Mouse (Mus musculus): ENCODE measurements around the gene Pcf11.

Pcf11 gene

DNA sequence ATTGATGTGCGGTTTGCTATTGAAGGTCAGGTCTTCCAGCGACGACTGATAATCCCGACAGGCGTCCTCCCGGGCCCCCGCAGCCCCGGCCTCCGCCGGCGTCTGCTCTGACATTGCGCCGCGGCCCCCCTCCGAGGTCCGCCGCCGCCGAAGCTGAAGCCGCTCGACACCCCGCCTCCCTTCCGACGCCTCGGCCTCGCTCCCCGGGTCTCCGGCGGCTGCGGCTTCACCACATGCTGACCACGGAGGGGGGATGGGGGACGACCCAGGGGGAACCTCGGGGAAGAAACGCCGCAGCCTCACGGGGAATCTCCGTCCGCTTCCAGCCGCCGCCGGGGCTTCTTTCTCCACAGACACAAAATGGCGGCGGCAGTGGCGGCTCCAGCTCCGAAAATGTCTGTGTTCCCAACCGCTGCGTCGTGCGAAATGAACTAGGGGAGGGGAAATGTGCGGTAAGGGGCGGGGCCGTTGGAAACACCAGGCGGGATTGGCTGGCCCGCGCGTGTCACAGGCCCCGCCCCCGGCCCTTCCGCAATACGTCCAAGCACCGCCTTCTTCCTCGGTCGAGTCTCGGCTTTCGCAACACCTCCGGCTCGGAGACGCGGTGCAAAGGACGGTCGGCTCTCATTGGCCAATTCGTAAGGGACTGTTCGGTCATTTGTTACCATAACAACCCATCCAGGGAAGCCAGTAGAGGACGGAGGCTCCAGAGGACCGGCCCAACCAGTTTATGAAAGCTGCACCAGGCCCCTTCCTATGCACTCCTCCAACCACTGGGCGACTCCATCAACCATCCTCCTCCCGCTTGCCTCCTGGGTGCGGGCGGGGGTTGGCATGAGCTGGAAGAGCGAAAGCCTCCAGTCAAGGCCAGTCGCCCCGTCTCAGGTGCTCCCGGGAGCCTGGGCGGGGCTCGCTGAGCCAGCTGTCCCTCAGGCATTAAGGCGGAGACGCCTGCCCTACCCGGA, at the start of gene Pcf11:
Gene Pcf11, minus strand, starts transcription at position 428 of the 965 bp plus-strand sequence.
- DNase-seq, result peak; percentile 99

DNA sequence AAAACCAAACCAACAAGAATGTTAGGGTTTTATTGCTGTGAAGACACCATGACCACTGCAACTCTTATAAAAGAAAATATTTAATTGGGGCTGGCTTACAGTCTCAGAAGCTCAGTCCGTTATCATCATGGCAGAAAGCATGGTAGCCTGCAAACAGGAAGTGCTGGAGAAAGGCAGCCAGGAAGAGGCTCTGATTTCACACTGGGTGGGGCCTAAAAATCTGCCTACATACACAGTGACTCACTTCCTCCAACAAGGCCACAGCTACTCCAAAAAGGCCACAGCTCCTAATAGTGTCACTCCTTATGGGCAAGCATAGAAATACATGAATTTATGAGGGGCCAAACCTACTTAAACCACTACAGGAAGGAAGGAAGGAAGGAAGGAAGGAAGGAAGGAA, 45.3 kb upstream of the Pcf11 start:
- no peak for DNase-seq

DNA sequence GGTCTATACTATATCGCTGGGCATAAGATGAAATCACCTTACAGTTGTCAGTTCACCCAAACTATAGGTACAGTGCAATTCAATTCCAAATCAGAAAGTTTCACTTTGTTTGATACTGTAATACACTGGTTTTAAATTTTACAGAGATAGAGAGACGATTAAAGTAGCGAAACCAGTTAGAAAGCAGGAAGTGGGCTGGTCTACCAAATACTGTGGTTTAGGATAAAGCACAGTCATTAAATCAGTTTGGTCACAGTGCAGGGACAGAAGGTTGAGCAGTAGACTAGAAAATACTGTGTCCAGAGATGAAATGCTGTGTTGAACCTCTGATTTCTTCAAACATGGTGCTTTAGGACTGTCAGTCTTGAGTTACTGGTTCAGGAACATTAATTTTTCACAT, 41.9 kb upstream of the Pcf11 start:
- no peak for DNase-seq

DNA sequence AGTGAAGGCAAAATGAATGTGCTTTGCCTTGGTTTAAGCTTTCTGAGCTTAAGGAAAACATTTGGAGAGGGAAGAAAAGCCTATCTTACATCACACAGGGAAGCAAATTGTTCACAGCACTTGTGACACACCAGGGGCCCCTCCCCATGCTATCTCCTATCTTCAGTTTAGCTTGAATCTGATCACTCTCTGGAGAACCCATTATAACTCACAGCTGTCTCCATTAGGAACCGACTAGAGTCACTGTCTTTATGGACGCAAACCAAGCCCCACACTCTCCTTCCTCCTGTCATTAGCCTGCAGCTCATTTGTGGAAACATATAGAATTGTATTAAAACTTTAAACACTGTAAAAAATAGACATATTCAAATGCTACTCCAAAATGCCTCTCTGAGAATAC, 39.8 kb upstream of the Pcf11 start:
- no peak for DNase-seq

DNA sequence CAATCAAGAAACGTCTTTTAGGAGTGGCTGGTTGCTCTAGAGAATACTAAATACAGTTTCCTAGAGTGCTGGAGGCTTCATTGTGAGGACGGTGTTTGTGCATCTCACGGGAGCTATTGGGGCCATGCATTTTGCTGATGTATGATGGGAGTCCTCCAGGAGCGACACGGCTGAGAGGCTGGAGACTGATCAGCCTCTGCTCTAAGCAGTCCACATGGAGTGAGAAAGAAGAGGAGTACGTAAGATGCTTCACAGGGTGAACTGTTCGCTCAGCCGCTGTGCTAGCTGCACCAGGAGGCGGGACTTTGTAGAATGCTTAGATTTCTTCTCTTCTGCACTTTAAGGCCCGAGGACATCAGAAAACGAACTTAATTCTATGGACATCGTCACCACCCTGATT, 37.0 kb upstream of the Pcf11 start:
- no peak for DNase-seq

DNA sequence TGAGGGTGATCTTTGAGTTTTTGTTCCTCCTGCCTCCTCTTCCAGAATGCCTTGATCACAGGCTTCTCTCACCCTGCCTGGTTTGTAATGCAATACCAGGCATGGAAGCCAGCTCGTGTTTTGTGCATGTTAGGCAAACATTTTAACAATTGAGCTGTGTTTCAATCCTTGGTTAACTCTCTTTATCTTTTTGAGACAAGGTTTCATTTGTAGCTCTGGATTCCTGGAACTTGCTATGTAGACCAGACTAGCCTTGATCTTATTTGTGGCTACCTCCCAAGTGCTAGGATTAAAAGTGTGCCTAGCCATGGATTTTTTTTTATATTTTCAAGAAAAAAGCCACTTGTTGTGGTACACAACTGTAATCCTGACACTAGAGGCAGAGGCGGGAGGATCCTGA, 35.8 kb upstream of the Pcf11 start:
- no peak for DNase-seq

DNA sequence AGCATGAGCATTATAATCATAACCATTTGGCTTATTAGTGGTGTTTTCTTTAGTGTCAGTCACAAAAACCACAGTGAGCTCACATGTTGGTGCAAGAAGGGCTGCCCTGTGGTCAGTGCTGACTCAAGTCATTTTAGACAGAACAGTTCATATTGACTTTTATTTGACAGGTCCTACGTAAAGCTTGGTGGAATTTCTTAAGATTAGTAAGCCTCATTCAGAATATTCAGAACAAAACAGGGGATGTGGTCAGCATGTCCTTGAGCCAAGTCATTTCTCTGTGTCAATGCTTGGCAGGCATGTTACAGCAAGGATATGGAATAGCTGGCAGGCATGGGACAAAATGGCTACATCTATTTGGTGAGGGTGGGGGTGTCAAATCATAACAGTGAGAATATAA, 33.9 kb upstream of the Pcf11 start:
- no peak for DNase-seq

DNA sequence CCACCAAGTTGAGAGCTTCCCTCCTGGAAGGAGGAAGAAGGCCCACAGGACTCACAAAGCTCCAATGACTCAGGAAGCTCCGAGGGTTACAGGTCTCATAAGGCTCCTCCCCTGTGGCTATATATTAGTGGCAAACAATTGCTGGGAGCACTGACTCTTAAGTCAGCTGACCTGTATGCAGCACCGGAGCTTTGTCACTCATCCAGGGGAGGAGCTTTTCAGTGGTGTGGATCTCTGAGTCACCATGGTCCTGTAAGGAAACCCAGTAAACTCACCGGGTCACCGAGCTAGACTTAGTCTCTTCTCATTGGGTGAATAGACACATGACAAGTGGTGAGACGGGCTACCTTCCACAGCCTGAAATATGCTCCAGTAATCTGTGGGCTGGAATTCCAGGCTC, 29.0 kb upstream of the Pcf11 start:
- DNase-seq, result no peak

DNA sequence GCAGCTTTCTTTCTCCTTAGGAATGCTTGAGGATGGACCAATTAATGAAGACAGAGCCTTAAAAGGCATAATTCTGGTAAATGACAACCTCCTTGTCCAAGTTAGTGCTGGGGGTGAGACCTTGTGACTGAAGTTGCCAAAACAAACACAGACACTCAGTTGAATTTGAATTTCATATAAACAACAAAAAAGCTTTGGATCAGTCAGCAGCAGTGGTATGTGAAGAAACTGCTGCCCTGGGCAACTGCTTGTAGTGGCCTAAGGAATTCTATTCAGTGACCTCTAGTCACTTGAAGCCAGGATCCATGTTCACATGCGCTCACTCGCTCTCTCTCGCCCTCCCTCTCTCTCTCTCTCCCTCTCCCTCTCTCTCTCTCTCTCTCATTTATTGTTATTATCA, 26.7 kb upstream of the Pcf11 start:
- no peak for DNase-seq

DNA sequence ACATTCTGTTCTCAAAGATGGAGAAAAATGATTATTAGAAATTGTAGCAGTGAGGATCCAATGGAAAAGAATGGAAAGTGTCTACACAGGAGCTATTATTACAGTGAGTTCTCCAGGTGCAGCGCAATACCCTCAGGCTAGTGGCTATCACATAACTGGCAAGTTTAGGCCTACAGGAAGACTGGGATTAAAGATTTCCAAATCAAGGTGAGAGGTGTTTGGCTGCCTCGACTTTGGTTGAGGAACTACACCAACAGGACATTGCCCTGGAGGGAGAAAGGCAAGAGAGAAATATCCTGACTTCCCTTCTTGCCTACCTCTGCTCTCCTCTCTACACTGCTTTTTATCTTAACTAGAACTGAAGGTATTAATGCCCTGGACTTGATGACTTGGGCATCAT, 19.4 kb upstream of the Pcf11 start:
- no peak for DNase-seq

DNA sequence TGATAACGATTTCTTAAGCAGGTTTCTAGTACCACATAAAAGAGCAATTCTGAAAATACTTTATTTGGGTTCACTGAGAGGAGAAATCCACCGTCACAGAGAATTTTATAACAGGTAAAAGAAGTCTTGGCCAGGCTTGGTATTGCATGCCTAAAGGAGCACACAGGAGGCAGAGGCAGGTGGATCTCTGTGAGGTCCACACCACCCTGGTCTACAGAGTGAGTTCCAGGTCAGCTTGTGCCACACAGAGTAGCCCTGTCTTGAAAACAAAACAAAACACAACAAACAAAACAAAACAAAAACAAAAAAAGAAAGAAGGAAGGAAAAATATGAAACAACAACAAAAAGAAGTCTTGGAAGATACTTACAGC, 18.6 kb upstream of the Pcf11 start:
- no peak for DNase-seq

DNA sequence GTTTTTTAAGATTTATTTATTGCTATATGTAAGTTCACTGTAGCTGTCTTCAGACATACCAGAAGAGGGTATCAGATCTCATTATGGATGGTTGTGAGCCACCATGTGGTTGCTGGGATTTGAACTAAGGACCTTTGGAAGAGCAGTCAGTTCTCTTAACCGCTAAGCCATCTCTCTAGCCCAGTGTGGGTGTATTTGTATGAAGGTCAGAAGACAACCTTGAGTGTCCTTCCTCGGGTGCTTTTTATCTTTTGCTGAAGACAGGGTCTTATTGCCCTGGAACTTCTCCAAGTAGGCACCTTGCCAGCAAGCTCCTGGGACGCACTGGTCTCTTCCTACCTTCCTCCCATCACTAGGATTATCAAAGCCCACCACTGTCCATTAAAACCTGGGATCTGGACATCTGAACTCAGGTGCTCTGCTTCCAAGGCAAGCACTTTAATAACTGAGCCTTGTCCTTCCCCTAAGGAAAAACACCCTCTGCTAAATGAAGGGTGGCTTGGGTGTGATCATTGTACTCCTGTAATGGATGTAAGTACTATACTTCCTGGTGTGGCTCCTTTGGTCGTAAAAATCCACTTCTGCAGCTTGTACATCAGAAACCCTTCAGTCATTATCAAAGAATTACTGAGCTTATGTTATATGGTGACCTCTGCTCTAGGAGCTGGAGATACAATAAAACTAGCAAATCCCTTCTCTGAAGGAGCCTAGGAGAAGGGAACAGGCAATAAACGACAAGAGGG, 18.0 kb upstream of the Pcf11 start:
- no peak for DNase-seq

DNA sequence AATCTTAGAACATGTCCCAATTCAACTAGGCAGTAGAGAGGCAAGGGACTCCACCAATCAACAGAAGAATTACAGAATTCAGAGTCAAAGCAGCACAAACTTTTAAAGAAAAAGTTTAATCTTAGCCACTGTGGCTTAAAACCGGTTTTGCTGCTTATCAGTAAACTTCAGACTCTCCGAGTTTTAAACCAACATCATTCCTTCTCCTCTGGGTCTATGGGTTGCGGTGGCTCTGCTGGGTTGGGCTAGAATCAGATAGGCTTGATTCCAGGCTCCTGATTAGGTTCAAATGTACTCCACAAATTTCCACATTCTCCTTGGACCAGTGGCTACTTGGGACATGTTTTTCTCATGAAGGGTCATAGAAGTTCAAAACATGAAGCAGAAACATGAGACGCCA, 7.6 kb upstream of the Pcf11 start:
- no peak for DNase-seq

DNA sequence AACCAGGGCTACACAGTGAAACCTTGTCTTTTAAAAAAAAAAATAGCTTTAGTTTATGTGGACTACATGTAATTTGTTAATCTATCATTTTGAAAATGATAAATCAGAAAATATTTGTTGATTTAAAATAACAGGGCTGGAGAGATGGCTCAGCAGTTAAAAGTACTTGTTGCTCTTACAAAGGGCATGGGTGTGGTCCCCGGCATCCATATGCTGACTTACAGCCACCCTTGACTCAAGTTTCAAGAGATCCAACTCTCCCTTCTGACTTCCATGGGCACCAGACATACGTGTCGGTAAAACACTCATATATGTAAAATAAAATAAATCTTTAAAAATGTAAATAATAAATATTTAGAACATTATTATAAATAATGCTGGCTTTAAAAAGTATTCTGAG, 5.4 kb upstream of the Pcf11 start:
- no peak for DNase-seq

DNA sequence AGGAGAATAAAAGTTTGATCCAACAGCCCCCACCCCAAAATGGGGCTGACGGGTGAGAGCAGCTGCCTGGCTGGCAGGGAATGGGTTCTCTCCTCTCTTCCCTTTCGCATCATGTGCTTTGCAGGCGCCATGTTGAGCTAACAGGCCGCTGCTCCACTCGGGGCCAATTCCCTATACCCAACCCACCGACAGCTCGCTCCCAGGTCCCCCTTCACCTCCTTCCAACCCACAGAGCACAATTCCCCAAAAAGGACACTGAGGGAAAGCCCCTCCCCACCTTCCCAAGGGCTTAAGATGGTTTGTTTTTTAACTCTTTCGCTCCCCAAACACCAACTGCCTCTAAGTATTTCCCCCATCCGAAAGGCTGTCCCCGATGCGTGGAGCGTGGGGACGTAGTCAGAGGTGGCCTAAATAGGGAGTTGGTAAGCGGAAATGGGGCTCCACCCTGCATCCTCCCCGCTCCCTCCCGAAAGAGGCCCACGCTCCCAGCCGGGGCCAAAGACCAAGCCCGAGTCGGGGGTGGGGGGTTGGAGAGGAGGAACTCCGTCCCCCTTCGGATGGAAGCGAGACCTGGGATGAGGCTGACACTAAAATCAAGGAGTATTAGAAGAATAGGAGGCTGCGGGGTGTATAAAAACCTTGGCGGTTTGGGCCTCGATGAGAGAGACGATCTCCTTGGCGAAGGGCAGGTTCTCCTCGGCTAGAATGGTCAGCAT, 785 bp downstream of the Pcf11 start:
- peak; percentile 73 to 78 for DNase-seq

DNA sequence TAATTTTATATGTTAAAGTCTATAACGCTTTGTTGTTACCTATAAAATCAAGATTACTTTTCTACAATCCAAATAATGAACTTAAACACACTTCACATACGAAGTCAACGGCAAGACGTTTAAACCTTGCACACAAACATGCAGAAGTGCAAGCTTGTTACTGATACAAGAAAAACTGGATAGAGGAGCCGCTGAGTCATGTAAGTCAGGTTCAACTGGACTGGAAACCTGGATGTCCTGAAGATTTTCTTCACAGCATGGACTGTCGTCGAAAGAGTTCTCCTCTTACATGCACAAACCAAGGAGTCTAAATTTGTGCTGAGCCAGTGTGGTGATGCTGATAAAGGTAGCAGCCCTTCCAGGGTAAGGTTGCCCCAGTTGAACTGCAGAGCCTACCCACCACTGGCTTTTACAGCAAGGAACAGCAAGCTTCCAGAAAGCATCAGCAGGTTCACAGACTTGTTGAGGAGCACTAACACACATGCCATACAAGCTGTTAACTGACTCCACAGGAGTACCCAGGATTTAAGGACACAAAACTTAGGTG, 3.4 kb downstream of the Pcf11 start:
- no peak for DNase-seq

DNA sequence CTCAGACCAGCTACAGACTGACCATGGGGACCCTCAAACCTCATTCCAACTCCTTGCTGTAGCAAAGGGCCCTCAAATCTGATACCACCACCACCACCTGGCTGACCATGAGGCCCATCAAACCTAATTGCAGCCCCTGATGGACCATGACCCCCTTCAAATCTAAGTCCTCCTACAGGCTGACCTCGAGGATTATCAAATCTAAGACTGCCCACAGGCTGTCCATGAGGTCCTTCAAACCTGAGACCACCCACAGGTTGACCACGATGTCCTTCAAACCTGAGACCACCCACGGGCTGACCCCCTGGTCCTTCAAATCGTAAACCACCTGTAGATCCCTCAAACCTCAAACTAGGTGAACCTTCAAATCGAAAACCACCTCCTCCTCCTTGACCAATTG, 11.7 kb downstream of the Pcf11 start:
- no peak for DNase-seq

DNA sequence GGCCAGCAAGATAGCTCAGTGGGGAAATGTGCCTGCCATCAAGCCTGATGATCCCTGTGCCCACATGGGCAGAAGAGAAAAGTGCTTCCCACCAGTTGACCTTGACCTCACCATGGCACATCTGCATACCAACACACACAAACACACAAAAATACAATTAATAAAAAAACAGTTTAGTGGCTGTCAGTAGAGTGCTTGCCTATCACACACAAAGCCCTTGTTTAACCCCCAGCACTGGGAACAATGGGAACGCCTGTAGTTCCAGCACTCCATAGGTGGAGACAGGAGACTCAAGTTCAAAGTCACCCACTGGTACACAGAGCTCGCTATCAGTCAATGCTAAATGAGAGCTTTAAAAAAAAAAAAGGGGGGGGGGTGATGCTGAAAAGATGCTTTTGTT, 13.3 kb downstream of the Pcf11 start:
- DNase-seq, result no peak

DNA sequence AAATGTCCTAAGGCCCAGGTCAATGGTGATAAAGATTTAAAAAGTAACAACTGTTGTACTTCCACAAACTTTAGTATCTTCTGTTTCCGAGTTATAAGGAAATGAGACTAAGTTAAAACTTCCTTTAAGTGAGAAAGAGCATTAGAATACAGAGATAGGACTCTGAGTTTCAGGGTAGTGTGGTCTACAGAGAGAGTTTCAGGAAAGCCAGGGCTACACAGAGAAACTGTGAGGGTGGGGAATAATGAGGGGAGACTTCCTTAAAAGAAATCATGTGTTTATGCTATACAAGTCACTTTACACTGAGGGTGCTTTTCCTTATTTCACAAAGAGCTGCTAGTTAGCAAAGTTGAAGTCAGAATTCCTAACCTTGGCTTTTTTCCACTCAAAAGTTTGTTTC, 16.4 kb downstream of the Pcf11 start:
- no peak for DNase-seq

DNA sequence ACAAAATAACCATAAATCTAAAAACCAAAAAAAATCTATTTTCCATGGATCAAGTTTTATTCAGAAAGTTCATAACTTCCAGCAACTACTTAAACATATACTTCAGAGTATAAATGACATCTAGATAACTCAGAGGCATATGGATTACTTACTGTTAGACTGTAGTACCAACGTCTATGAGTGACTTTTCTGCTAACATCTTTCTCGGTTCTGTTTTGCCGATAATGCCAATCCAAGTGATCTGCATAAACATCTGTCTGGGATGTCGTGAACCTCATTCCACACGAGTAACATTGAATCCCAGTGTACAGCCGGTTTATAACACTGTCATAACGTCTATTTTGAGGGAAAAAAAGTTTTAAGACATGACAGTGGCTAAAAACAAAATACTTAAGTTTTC, 21.9 kb downstream of the Pcf11 start:
- DNase-seq, result no peak

DNA sequence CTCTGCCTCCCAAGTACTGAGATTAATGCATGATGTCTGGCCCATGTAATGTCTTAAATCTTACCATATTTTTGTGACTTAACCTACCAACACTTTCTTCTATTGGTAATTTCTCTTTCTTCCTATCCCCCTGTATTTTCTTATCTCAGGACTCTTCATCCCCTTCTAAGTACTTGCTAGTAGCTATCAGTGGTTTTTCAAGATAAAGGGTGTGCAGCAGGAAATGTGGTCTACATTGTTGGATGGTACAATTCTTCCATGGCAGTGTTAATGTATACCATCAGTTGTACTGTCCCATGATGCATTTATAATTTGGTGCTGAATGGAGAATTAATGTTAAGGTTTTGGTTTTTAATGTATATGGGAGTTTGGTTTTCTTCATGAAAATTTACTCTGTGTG, 27.4 kb downstream of the Pcf11 start:
- no peak for DNase-seq

DNA sequence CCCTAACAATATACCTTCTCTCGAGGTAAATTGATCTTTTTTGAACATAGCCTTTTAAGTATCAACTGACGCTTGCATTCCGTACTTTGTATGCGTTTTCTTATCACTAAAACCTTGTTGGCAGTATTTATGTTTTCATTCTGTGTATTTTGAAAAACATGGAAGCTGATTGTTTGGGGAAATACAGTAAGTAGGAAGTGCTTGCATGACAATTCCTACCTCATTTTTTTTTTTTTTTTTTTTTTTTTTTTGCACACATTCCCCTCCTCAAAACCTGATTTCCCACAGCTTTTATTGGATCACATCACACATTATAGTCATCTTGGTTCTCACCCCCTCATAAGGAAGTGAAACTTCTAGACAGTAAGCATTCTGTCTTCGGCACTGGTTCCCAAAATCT, 31.7 kb downstream of the Pcf11 start:
- no peak for DNase-seq

DNA sequence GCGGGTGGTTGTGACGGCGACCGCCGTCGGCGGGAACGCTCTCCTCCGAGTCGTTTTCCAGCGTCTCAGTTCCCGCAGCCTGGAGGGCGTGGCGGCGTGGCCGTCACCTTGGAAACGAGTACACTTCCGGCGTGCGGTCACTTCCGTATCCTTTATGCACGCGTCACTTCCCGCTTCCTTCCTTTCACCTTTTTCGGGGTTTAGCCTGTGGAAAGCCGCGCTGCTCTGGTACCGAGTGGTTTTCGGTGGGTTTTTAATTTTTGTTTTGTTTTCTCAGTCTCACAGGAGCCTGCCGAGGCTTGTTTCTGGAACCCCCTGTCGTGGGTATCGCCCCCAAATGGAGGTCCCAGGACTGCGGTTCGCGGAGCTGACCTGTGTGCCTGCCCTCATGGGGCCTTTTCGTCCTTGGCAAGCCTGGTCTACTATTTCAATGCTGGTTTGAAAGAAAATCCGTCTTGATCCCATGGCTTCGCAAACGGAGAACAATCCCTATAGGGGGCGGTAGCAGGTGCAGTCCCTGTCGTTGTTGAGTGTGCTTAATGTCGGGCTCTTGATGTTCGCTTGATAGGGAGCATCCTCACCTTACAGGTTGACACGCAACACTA, 32.6 kb downstream of the Pcf11 start, which contains the start of gene Ankrd42:
Gene Ankrd42, minus strand, starts transcription at position 122 of the 605 bp plus-strand sequence.
- DNase-seq, result peak; percentile 96
